In the genomic region with DNA sequence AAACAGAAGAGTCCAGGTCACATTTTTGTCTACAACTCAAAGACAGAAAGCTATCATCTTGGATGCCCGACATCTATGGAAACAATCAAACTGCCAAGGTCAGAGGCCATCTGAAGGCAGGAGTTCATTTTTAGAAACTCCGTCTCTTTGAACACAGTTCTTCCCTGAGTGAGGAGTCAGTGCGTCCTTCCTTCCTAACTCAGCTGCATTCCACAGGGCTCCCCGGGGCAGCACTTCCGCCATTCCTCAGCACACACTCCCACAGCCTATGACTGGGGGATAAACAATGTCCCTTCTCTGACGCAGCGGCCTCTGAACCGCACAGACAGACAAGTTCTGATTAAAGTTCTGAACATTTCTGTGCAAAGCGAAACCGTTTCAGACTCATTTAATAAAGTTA, we compare ENCODE assay signal across 8 mouse cellular contexts. TPM values are rescaled to one million over a fixed set of nuclear protein-coding genes. Genes with fewer than 3 reads are reported as not detected.
DNase-seq lines count a peak whose midpoint lies in the region; ATAC-seq and TF ChIP-seq lines count a peak whose summit lies in the region.

No protein-coding gene starts in this region.

- intact Hi-C loops in heart, postnatal 36 days (cut with DNase I) = loop anchor here (2.0 kb wide), 3 partner anchors 15 to 77 kb away; no protein-coding TSS in a partner anchor

- ATAC-seq in Patski = peak; percentile 76
- no peak for ATAC-seq in midbrain, embryonic 14.5 days (ENCODE audit: low FRiP score, low TSS enrichment)

- no peak for DNase-seq in Patski (ENCODE audit: low read depth, low spot score)
- peak; percentile 73 for DNase-seq in embryo, embryonic 11 days
- peak; percentile 48 to 50 for DNase-seq in heart, postnatal 36 days
- DNase-seq in limb, embryonic 10.5 days (ENCODE audit: low spot score) = no peak
- peak; percentile 37 for DNase-seq in midbrain, embryonic 14.5 days
- no peak for DNase-seq in spleen, adult 18-20 months
- DNase-seq in spleen, adult 12 weeks (ENCODE audit: low spot score) = no peak
- no peak for DNase-seq in thymus, postnatal 36 days

- H3K36me3 ChIP-seq in limb, embryonic 10.5 days = peaks cover 96% of the 10 kb centered on the region
- peaks cover 55% of the 10 kb centered on the region for H3K36me3 ChIP-seq in midbrain, embryonic 14.5 days (ENCODE audit: control insufficient read depth, insufficient read depth, low read length)

- H3K4me2 ChIP-seq in midbrain, embryonic 14.5 days (ENCODE audit: low read length) = no peak overlapping the region

- in situ Hi-C loops in Patski (cut with MboI; ENCODE audit: low pct_unique_long_range_greater_than_20kb) = no loop called here

- POLR2A ChIA-PET in Patski (lab: Charles Lee) = interaction anchor here (1.0 kb wide), 1 partner anchor 15 kb away, joined by 3 read pairs; no protein-coding TSS in a partner anchor

- WGBS in limb, embryonic 10.5 days = 24% methylated on average over 10 of the region's 10 CpGs
- WGBS in midbrain, embryonic 14.5 days = 18% methylated on average over 10 of the region's 10 CpGs

- CTCF ChIA-PET in Patski (lab: Charles Lee) = no interaction called here

- H3K4me3 ChIP-seq in limb, embryonic 10.5 days = no peak overlapping the region
- no peak overlapping the region for H3K4me3 ChIP-seq in midbrain, embryonic 14.5 days (replicated peaks; ENCODE audit: low read depth, low read length)

- H3K9me3 ChIP-seq in limb, embryonic 10.5 days (replicated peaks) = no peaks in the 10 kb centered on the region
- H3K9me3 ChIP-seq in midbrain, embryonic 14.5 days (ENCODE audit: control insufficient read depth, low read length) = no peaks in the 10 kb centered on the region

- no peak overlapping the region for H3K9ac ChIP-seq in midbrain, embryonic 14.5 days (replicated peaks; ENCODE audit: low read length)

- H3K27ac ChIP-seq in limb, embryonic 10.5 days = peak overlapping the region; percentile 67
- H3K27ac ChIP-seq in midbrain, embryonic 14.5 days (replicated peaks; ENCODE audit: low read depth, low read length) = peak overlapping the region; percentile 71

- H3K27me3 ChIP-seq in Patski = no peaks in the 10 kb centered on the region
- no peaks in the 10 kb centered on the region for H3K27me3 ChIP-seq in limb, embryonic 10.5 days (ENCODE audit: low read depth, poor library complexity, severe bottlenecking)
- no peaks in the 10 kb centered on the region for H3K27me3 ChIP-seq in midbrain, embryonic 14.5 days (ENCODE audit: control insufficient read depth, insufficient read depth, low read length)

- H3K4me1 ChIP-seq in limb, embryonic 10.5 days = peaks cover 26% of the 10 kb centered on the region
- peaks cover 16% of the 10 kb centered on the region for H3K4me1 ChIP-seq in midbrain, embryonic 14.5 days (ENCODE audit: control insufficient read depth, insufficient read depth, low read length)

- no peak for TF ChIP-seq CTCF in Patski (IDR thresholded peaks at IDR 0.05)

RNA-seq across cellular contexts. Expression of a gene that starts 58.9 kb away (rescaled TPM):
- polyA plus RNA-seq in Patski (2021) = 101 TPM
- total RNA-seq in heart, postnatal 36 days (2021) = 10 to 100 TPM; 10.7 to 13.6 TPM
- 61.2 and 74.4 TPM in 2 replicates for polyA plus RNA-seq in limb, embryonic 10.5 days (2016; fragmentation: Nextera tagmentation; extraction: Ambion mirVana)
- polyA plus RNA-seq in midbrain, embryonic 14.5 days (2014; fragmentation: Nextera tagmentation; extraction: Ambion mirVana) = 31.6 and 32.3 TPM in 2 replicates

Comparison
In these comparisons a context has a peak if more than half of its experiments do, and no peak if none do; other contexts are left out.
1. DNase-seq: peak in embryo, embryonic 11 days (single experiment), heart, postnatal 36 days (2 of 2) and midbrain, embryonic 14.5 days (single experiment); none in Patski (single experiment), limb, embryonic 10.5 days (single experiment), spleen, adult 18-20 months (0 of 2), spleen, adult 12 weeks (single experiment) and thymus, postnatal 36 days (0 of 2).